Mouse (Mus musculus): ENCODE data around the gene Wdsub1.

The Wdsub1 gene

GRCm38 (mm10) chr2:59841189-59841939 is 41.0 kb downstream of the Wdsub1 start:
- DNase-seq (ENCODE audit: low spot score in 2 of 2): no peak

GRCm38 (mm10) chr2:59840191-59840590 is 42.2 kb downstream of the Wdsub1 start:
- no peak for DNase-seq (ENCODE audit: low spot score in 2 of 2)

- DNase-seq (ENCODE audit: low spot score in 2 of 2): no peak
These were observed 42.6 kb downstream of the Wdsub1 start for GRCm38 (mm10) chr2:59839755-59840154.

- DNase-seq (ENCODE audit: low spot score in 2 of 2): no peak
These were observed 43.6 kb downstream of the Wdsub1 start for GRCm38 (mm10) chr2:59838825-59839224.

GRCm38 (mm10) chr2:59831831-59832230 is 50.6 kb downstream of the Wdsub1 start:
- DNase-seq (ENCODE audit: low spot score in 2 of 2): no peak

- no peak for DNase-seq (ENCODE audit: low spot score in 2 of 2)
These were observed 51.5 kb downstream of the Wdsub1 start for GRCm38 (mm10) chr2:59830940-59831339.

GRCm38 (mm10) chr2:59830151-59830550 is 52.2 kb downstream of the Wdsub1 start:
- DNase-seq (ENCODE audit: low spot score in 2 of 2): no peak

- no peak for DNase-seq (ENCODE audit: low spot score in 2 of 2)
These were observed 52.7 kb downstream of the Wdsub1 start for GRCm38 (mm10) chr2:59829718-59830117.

GRCm38 (mm10) chr2:59828777-59829508 is 53.4 kb downstream of the Wdsub1 start:
- no peak for DNase-seq (ENCODE audit: low spot score in 2 of 2)

- DNase-seq (ENCODE audit: low spot score in 2 of 2): no peak
These were observed 54.2 kb downstream of the Wdsub1 start for GRCm38 (mm10) chr2:59828103-59828655.

- no peak for DNase-seq (ENCODE audit: low spot score in 2 of 2)
These were observed 57.0 kb downstream of the Wdsub1 start for GRCm38 (mm10) chr2:59825380-59825779.

GRCm38 (mm10) chr2:59824289-59824688 is 58.1 kb downstream of the Wdsub1 start:
- no peak for DNase-seq (ENCODE audit: low spot score in 2 of 2)

- DNase-seq (ENCODE audit: low spot score in 2 of 2): no peak
These were observed 61.3 kb downstream of the Wdsub1 start for GRCm38 (mm10) chr2:59821044-59821443.

- DNase-seq (ENCODE audit: low spot score in 2 of 2): no peak
These were observed 62.3 kb downstream of the Wdsub1 start for GRCm38 (mm10) chr2:59820088-59820487.

- no peak for DNase-seq (ENCODE audit: low spot score in 2 of 2)
These were observed 63.0 kb downstream of the Wdsub1 start for GRCm38 (mm10) chr2:59819415-59819814.

GRCm38 (mm10) chr2:59818663-59819062 is 63.7 kb downstream of the Wdsub1 start:
- DNase-seq (ENCODE audit: low spot score in 2 of 2): no peak

- no peak for DNase-seq (ENCODE audit: low spot score in 2 of 2)
These were observed 67.4 kb downstream of the Wdsub1 start for GRCm38 (mm10) chr2:59814997-59815396.

- no peak for DNase-seq (ENCODE audit: low spot score in 2 of 2)
These were observed 68.9 kb downstream of the Wdsub1 start for GRCm38 (mm10) chr2:59813457-59813856.

- no peak for DNase-seq (ENCODE audit: low spot score in 2 of 2)
These were observed 69.8 kb downstream of the Wdsub1 start for GRCm38 (mm10) chr2:59812641-59813040.

- DNase-seq (ENCODE audit: low spot score in 2 of 2): no peak
These were observed 71.1 kb downstream of the Wdsub1 start for GRCm38 (mm10) chr2:59811247-59811646.

GRCm38 (mm10) chr2:59810039-59810438 is 72.4 kb downstream of the Wdsub1 start:
- DNase-seq (ENCODE audit: low spot score in 2 of 2): no peak

GRCm38 (mm10) chr2:59808608-59809007 is 73.8 kb downstream of the Wdsub1 start:
- no peak for DNase-seq (ENCODE audit: low spot score in 2 of 2)

- no peak for DNase-seq (ENCODE audit: low spot score in 2 of 2)
These were observed 76.4 kb downstream of the Wdsub1 start for GRCm38 (mm10) chr2:59806038-59806437.
